Mouse (Mus musculus) liver, postnatal 0 days (tissue): ENCODE measurements around the gene Ackr3.

Experiments
- CTCF ChIP-seq: sonication (generic); IDR thresholded peaks from 2 replicates; pipeline ENCODE4 v1.5.1; 2016; ENCODE audit warnings: antibody characterized with exemption, low read depth
- EP300 ChIP-seq: IDR thresholded peaks from 2 replicates; pipeline ENCODE4 v1.6.1; 2016; ENCODE audit warnings: antibody characterized with exemption, low read depth, mild to moderate bottlenecking

DNA sequence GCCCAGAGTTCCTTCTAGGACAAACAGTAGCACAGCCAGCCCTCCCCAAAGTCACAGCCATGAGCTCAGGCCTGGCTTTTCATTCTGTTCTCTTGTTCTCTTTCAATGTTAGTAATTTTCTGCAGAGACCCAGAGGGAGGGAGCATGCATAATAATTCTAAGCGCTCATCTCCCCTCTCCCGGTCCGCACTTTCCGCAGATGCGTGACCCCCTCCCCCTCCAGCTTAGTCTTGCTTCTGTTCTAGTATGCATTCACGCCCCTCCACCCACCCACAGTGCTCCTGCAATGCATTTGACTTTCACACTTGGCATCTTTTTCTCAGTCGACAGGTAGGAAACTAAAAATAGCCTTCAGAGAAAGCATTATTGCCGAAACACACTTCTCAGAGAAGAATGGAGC is 29.4 kb upstream of the Ackr3 start:
- no peak for TF ChIP-seq EP300
- TF ChIP-seq CTCF, result no peak
